Mouse (Mus musculus) ES-CJ7 (cell line): ENCODE data around the gene Gm42742.

Source experiments
- DNase-seq: peaks from one replicate; pipeline ENCODE4 v3.0.0; 2011; ENCODE audit warnings: low read depth, low spot score

Gene Gm42742

DNA sequence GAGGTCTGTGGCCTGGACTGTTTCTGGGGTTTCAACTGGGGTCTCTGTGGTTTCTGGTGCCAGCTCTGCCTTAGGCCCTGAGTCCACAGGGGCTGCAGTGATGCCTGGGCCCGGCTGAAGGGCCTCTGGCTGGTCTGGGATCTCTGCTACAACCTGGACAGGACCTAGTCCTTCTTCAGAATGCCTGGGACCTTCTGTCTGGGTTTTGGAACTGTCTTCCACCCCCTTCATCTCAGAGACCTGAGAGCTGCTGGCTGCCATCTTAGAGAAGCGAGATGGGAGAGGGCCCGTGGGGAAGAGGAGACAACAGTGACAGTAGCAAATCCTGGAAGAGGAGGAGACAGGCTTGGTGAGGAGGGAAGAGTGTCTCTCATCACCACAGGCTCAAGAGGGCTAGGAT, 866 bp downstream of the Gm42742 start:
- DNase-seq = no peak

DNA sequence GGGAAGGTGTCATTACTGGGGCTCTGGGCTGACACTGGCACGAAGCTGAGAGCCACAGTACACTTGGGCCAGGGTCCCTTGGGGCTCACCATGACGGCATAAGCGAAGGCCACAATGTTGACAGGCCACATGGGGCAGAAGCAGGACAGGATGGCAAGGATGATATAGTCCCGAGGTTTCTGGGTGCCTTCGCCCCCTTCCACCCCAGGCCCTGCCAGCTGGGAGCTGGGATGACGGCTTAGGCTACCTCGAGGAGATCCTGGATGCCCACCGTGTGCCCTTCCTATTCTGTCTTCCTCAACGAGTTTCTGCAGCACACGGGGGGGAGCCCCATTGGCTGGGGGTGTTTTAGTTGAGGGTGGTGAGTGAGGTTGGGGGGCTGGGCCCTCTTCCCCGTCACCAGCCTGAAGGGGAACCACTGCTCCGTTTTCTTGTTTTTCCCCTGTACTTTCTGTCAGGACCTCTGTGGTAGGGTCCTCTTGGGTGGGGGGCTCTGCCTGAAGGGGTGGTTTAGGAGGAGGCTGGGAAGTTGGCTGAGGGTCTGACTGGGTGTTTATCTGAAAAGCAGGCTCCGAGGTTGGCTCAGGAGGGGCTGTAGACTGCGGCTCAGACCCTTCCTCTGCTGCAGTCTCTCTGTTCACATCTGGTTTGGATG, 1.5 kb downstream of the Gm42742 start:
- no peak for DNase-seq

DNA sequence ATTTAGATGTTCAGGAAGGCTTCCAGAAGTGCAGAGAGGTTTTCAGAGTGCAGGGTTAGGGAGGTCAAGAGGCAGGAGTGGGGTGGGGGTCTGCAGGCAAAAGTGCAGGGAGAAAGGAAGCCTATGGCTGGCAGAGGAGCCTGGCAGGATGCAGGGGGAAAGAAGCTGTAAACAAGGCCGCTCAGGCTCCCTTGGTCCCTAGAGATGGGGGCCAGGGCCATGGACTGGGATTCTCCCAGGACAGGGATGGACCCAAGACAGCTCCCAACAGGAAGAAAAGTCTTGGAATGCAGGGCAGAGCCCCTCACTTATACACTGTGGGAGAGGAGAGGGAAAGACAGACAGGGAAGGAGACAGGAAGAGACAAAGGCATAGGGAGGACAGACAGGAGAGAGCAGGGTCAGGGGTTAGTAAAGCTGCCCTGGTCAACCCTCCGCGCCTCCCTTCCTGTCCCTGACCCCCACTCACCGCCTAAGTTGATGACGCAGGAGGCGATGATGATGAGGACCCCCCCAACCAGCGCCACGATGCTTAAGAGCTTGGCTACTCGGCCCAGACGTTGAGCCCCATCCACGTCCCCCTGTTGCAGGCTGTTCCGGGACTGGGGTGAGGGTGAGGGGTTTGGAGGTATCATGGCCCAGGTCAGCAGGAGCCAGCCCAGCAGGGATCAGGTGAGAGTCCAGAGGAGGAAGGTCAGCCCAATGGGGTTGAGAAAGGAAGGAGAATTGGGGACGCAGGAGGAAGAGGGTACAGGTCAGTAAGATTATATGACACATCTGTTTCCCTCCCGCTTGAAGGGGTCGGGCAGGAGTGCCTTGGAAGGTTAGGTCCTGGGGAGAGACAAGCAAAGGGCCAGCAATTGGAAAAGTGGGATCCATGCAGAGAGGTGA, 2.2 kb downstream of the Gm42742 start:
- DNase-seq = no peak

DNA sequence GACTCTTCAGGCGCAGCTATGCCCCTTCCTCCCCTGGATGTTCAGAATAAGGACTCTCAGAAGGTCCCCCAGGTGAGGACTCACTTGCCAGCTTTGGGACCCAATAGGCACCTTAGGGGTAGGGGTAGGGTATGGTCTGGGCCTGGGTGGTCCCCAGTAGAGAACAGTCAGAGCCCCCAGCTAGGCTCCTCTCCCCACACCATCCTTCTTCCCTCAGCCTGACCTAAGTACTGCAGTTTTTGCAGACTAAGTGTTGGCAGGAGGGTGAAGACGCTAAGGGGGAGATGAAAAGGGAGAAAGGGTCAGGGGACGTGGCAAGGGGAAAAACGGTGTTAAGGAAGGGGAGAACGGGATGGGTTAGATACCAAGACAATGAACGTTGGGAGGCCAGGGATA, 2.9 kb downstream of the Gm42742 start:
- no peak for DNase-seq

DNA sequence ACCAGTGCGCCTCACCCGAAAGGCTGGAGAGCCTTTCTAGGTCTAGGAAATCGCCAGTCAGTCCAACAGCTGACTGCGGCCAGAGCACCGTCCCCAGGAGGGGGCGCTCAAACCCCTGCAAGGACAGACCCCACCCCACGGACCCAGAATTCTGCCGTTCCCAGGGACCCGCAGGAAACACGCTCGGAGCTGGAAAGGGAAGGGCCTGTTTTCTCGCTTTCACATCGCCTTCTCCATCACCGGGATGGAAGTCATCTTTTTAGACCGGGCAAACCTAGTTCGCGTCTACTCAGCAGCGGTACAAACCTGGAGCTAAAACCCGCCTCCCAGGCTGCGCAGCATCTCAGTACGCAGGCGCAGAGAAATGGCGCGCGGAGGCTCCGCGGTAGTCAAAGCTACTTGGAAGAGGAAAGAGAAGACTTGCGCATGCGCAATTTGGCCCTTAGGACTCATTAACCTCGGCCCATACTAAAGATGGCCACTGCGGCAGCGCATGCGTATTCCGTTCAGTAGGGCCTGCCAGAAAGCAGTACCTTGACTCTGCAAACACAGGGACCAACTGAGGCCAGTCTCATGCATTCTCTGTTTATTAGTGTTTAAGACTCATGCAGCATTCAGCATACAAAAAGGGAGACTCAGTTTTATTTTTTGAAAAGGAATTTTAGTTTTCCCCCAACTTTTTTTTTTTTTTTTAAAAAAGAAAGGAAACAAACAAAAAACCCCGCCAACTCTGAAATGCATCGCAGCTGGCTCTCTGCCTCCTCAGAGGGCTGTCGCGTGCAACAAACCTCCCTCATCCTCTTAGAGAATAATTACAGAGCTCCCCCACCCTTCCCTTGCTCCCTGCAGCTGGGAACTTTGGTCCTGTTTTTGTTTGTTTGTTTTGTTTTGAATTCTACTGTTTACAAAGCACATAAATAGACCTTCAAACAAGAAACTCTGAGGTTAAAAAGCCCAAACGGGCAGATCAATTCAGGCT, 3.6 kb downstream of the Gm42742 start, which contains the start of gene Pagr1a:
Gene Pagr1a (minus strand): TSS at position 382 of the 979 bp plus-strand sequence.
- DNase-seq = peak; percentile 100

DNA sequence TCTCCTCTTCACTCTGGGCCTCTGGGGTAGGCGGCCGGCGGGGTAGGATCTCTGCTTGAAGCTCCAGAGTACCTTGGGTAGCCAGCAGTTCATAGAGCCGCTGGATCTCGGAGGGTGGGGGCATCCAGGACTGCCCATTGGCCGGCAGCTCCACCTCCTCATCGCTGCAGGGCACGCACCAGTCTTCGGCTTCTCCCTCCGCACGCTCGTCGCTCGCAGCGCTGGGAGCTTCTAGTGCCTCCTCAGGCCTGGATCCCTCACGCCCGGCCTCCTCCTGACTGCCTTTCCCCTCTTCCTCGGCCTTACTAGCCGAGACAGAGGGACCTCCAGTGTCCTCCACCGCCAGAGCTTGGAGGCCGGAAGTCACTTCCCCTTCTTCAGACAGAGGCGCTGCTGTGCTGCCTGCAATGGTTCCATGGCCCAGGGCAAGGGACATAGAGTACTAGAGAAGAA, 4.4 kb downstream of the Gm42742 start:
- no peak for DNase-seq

DNA sequence TGATC, 4.6 kb downstream of the Gm42742 start, which contains the start of gene Pagr1b:
Gene Pagr1b (minus strand): TSS at position 4 of the 5 bp plus-strand sequence.
- no peak for DNase-seq

DNA sequence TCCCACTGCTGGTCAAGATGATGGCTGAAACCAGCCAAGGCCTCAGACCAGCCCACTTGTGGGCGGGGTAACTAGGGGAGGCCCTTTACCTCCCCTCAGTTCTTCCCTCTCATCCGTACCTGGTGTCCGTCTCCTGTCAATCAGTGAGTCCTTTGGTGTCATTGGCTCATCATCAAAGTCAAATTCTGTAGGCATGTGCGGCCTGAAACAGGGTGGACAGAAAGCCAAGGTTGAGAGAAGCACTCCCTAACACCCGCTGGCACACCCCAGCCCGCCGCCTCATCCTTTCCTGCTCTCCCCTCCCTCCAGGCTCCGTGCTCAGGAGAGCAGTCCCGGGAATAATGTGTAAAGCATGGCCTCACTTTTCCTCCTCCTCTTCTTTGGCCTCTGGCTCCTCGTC, 4.8 kb downstream of the Gm42742 start:
- DNase-seq = peak; percentile 91

DNA sequence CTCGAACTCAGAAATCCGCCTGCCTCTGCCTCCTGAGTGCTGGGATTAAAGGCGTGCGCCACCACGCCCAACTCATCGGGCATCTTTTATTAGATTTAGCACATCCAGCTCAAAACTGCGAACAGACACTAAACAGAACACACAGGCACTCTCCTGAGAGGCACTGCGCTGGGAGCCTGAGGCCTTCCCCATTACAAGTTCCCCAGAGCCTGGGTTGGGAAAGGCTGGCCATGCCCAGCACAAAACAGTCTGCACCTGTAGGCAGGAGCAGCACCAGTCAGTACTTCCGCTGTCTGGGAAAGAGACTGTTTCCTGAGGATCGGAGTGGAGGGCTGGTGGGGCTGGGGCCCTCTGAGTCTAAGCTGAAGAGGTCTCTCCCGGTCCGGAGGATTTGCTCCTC, 5.9 kb downstream of the Gm42742 start:
- no peak for DNase-seq

DNA sequence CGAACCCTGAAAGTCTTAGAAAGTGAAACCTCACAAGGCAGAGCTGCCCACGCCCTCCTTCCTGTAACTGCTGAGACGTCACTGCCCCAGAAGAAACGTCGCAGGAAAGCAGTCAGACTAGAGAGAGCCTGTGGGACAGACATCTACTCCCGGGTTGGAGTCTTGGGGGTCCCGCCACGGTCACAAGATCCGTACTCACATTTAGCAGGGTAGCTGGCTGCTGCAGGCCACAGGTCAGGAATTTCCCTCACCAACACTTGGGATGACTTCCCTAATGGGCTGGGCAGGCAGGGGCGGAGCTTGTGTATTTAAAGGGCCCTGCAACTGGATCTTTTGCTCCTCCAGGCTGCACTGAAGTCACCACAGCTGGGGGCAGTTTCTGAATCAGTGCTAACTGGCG, 6.6 kb downstream of the Gm42742 start, which contains the start of gene Mvp:
Gene Mvp (minus strand): TSS at position 302 of the 400 bp plus-strand sequence.
- peak; percentile 65 for DNase-seq

DNA sequence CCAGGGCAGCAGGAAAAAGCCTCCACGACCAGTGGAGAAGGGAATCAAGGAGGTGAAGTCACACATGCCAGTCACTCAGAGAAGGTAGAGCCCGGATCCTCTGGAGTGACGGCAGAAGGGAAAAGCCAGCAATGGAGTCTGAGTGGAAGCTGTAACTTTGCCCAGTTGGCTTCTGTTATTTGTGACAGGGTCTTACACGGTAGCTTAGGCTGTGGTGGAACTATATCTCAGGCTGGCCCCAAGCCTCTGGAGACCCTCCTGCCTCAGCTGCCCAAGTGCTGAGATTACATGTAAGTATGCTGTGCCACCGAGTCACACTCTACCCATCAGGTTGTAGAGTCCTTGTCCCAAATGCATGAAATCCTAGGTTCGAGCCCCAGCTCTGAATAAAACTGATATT, 7.5 kb downstream of the Gm42742 start:
- no peak for DNase-seq

DNA sequence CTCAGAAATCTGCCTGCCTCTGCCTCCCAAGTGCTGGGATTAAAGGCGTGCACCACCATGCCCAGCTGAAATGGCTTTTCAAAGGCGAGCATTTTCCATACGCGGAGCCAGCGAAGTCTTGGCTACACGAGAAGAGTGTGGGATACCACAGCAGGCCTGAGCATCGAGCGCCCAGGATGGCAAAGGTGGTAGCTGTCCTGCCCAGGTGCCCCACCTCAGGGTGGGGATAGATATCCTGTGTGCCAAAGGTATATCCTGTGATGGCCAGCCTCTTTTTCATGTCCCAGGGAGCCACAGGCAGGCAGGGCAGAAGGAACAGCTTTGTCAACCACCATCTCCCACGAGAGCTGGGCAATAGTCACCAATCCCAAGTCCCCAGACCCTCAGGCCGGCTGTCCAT, 8.1 kb downstream of the Gm42742 start:
- no peak for DNase-seq

DNA sequence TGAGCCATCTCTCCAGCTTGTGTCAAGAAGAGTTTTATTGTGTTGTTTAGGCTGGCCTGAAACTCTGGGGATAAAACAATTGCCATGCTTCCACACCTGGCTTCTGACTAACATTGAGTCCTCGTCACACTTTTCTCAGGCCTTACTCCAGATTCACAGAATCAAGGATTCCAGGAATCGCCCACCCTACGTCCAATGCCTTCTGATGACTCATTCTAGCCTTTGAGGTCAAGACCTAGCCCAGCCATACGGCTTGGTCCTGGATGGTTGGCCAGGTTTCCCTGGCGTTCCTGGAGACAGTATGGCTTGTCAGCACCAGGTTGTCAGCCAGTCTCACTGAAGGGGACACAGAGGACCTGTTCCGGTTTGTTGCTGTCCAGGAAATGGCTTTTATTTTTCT, 8.5 kb downstream of the Gm42742 start:
- no peak for DNase-seq

DNA sequence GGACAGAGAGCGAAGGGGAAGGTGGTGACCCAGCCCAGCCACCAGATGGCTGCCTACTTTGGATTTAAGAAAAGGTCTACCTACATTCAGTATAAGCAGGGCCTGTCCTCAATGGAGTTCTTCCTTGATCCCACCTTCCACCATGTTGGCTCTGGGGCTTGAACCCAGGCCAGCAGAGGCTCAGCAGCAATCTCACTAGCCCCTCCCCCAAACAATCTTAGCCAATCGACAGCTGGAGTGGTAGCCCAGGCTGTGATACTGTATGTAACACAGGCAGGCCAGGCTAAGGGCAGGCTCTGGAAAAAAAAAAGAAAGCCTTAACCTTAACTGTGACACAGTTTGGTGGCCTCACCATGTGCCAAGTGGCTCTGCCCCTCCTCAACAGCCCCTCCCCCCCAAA, 9.2 kb downstream of the Gm42742 start:
- DNase-seq = peak; percentile 47

DNA sequence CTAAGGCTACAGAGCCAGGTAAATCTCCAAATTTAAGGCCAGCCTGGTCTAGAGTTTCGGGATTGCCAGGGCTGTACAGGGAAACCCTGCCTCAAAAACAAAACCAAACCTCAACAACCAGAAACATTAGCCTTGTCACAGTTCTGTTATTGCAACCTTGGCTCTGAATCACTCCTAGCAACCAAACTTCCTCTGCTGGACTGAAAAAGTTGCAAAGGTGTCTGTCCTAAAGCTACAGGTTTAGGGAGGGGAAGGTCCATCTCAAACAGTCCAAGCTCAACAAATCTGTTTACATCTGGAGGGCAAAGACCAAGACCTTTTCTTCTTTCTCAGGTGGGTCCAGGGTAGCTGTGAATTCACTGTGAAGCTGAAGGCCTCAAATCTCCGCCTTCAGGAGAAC, 9.8 kb downstream of the Gm42742 start:
- no peak for DNase-seq

DNA sequence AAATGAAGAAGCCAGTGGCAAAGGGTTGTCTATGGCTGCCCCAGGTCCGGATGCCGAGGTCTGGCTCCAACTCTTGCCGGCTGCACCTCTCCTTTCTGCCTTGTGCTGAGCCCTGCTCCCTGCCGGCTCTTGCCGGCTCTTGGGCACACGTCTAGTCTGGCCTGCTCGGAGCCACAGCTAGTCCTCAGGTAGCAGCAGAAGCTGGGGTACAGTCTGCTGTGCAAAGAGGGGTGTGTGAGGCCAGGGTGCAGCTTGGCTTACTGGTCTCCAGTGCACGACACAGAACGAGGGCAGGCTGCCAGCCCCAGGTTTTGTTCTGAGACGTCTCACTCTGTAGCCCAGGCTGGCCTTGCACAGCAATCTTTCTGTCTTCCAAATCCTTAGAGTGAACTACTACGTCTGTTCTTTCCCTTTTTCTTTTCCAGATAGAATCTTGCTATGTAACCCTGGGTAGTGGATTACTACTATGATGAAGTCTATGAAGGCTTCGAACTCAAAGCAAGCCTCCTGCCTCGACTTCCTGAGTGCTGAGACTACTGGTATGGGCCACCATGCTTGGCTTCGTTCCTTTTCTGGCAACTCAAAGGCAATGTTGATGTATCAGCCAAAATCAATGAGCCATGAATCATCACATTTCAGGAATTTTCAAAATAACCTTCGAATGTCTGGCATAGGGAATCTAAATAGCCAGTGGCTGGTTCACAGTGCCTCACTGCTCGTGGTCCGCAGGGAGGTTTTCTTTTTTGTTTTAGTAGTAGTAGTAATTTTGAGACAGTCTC, 11.4 kb downstream of the Gm42742 start:
- no peak for DNase-seq

DNA sequence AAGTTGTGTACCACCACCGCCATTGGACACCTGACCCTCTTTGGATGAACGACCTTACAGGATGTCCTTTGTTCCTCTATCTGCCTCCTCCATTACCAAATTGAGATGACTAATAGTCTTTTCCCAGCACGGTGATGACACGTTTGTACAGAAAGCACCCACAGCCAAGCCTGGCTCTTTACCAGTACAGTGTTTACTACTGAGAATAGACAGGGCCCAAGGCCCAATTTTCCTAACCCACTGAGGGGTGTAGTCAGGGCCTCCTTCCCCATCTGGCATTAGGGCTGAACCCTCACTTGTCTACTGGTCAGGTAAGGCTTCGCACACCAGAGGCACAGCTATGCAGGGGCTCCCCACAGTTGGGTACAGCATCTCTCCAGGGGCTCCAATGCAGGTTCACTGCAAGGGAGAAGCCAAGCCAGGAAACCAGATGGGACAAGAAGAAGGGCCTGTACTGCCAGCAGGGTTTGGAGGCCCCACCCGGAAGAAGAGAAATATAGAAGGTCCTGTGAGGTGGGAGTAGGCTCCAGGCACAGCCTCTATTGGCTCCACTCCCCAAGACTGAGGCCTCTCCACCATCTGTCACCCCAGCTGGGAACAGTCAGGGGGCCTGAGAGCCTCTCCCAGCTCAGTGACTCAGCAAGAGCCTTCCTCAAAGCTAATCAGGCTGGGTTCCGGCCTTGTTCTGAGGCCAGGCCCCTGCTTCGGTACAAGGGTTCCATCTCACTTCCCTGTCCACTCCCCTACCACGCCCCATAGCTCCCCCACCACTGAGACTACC, 12.5 kb downstream of the Gm42742 start:
- no peak for DNase-seq

DNA sequence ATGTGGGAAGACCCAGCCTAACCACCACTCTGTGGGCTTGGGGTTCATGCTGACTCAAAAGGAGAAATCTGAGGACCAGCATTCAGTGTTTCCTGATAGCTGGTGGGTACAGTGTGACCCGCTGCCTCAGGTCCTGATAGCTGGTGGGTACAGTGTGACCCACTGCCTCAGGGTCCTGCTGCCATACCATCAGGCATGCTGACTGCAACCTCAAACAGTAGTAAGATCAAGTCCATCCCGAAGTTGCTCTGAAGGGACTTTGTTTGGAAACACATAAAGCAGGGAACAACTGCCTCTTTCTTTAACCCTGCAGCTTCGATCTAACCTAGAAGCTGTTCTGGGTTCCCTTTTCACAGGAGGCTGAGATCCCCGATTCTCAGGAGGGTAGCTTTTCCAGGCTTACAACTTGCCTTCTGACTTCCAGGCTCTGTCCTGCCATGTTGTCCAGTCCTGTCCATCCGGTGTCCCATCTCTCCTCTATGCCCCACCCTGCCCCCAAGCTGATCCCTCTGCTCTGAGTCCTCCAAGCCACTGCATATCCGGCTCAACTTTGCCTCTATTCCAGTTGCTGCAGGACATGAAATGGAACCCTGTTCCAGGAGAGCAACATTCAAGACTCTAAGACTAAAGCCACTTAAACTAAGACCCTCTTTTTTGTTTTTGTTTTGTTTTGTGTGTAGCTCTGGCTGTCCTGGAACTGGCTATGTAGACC, 13.4 kb downstream of the Gm42742 start:
- DNase-seq = no peak

DNA sequence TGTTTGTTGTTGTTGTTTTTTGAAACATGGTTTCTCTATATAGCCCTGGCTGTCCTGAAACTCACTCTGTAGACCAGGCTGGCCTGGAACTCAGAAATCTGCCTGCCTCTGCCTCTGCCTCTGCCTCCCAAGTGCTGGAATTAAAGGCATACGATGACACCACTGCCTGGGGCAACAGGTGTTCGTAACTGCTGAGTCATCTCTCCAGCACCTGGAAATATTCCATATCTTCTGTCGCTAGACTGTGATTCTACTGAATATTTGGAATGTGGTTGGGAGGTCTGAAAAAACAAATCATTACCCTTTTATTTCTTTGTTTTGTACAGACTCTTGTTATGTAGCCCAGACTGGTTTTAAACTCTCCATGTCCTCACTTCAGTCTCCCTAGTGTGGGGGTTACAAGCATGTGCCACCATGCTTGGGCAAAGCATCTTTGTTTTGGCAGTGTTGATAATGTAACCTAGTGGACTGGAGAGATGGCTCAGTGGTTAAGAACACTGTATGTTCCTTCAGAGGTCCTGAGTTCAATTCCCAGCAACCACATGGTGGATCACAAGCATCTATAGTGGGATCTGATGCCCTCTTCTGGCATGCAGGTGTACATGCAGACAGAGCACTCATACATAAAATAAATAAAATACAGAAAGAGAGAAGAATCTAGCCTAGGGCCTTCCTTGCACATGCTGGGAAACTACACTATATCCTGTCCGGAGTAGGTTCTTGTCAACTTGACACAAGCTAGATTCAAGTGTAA, 16.6 kb downstream of the Gm42742 start:
- peak; percentile 43 for DNase-seq
